Mouse (Mus musculus): Measurements from ENCODE around the gene Use1. TPM values are rescaled to one million over a fixed set of nuclear protein-coding genes. Genes with fewer than 3 reads are reported as not detected.

Use1 gene
- polyA plus RNA-seq, 1 experiment from 2014 or later, result 106 TPM

DNA sequence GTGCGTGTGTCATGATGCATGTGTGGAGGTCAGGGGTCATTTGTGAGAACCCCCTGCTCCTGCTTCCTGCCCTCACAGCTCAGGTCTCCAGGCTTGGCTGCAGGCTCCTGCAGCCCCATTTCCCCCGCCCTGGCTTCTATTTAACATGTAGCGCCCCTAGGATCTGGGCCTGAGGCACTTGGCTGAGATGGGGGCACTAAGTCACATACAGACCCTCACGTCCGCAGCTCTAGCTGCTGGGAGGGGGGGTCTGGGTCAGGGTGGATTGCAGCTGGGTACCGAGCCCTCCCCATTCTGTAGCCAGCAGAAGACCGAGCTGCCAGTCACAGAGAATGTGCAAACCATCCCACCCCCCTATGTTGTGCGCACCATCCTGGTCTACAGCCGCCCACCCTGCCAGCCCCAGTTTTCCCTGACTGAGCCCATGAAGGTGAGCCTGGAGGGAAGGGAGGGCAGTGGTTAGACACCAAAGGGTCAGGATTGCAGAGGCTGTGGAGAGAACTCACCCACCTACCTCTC lies 35.9 kb downstream of the Use1 start:
- Histone ChIP-seq H3K9ac (replicated peaks; ENCODE audit: low read depth, low read length) (no peak overlapping the region), H3K27me3 (ENCODE audit: control insufficient read depth, insufficient read depth, low read length) (no peaks in the 10 kb centered on the region), H3K27ac (ENCODE audit: low read length) (no peak overlapping the region), H3K4me3 (ENCODE audit: low read depth, low read length) (no peak overlapping the region), H3K9me3 (ENCODE audit: control insufficient read depth, low read depth, low read length) (no peaks in the 10 kb centered on the region), H3K36me3 (ENCODE audit: control insufficient read depth, insufficient read depth, low read length) (peaks cover 16% of the 10 kb centered on the region), H3K4me2 (replicated peaks; ENCODE audit: low read depth, low read length) (no peak overlapping the region), H3K4me1 (ENCODE audit: control insufficient read depth, insufficient read depth, low read length) (peaks cover 13% of the 10 kb centered on the region)
- 89% methylated on average over 9 of the region's 9 CpGs for WGBS
- ATAC-seq (ENCODE audit: insufficient number of reproducible peaks, insufficient read depth, low FRiP score, low read depth), result no peak

DNA sequence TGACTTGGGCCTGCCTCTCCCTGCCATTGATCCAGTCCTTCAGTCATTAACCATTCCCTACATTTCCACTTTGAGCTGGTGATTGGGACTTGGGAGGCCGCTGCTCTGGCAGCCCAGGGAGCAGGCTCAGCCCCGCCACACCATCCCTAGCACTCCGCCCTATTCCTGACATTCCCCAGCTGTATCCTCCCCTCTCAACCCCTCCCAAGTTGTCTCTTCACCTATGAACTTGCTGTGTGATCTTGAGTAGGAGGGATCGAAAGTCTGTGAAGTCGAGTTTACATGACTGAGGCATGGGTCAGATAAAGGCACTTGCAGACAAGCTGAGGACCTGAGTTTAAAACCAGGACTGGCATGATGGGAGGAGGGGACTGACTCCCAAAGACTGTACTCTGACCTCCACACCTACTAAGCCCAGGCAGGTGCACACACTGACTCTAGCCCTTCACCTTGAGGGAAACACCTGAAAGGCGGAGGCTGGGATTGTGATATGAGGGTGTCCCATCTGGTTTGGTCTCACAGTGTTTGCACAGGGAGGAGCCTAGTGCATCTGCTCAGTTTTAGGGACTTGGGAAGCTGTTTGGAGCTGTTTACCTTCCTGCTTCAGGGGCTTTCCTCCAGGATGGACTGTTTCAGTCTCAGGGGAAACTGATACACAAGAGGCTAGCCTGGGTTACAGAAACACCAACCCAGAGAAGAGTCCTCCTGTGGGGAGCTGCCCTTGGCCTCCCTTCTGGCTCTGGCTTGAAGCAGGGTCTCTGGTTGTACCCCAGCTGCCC lies 36.6 kb downstream of the Use1 start:
- no peak overlapping the region for H3K4me3 ChIP-seq (ENCODE audit: low read depth, low read length)
- H3K4me2 ChIP-seq (replicated peaks; ENCODE audit: low read depth, low read length), result no peak overlapping the region
- H3K9ac ChIP-seq (replicated peaks; ENCODE audit: low read depth, low read length), result no peak overlapping the region
- no peaks in the 10 kb centered on the region for H3K27me3 ChIP-seq (ENCODE audit: control insufficient read depth, insufficient read depth, low read length)
- H3K9me3 ChIP-seq (ENCODE audit: control insufficient read depth, low read depth, low read length), result no peaks in the 10 kb centered on the region
- peaks cover 22% of the 10 kb centered on the region for H3K36me3 ChIP-seq (ENCODE audit: control insufficient read depth, insufficient read depth, low read length)
- no peak overlapping the region for H3K27ac ChIP-seq (ENCODE audit: low read length)
- no peak for ATAC-seq (ENCODE audit: insufficient number of reproducible peaks, insufficient read depth, low FRiP score, low read depth)
- H3K4me1 ChIP-seq (ENCODE audit: control insufficient read depth, insufficient read depth, low read length), result peaks cover 12% of the 10 kb centered on the region; the same call in 1 of the 2 replicates
- WGBS, result 61% methylated on average over 6 of the region's 6 CpGs

DNA sequence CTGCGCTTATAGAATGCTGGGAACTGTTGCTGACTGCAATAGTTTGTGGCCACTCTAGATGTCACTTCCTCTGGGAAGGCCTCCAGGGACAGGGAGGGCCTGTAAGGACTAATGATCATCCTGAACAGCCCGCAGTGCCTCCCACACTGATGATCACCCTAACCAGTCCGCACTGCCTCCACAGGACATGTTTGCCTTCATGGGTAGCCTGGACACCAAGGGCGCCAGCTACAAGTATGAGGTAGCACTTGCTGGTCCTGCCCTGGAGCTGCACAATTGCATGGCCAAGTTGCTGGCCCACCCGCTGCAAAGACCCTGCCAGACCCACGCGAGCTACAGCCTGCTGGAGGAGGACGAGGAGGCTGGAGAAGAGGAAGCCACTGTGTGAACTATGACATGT lies 37.4 kb downstream of the Use1 start:
- WGBS, result 89% methylated on average over 8 of the region's 8 CpGs

DNA sequence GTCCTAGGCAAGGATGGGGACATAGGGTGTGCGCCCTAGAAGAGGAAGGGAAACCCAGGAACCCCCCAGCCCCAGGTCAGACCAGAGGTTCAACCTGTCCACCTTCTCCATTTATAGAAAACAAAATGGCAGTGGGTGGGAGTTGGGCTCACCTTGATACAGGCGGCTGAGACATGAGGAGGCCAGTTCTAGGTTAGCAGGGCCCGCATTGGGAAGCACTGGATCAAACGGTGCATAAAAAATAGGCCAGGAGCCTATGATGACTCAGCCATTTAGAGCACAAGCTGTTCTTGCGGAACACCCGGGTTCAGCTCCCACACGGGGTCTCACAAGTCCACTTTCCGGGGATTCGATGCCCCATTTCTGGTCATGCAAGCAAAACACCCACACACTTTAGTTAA lies 38.3 kb downstream of the Use1 start:
- Histone ChIP-seq H3K9ac (replicated peaks; ENCODE audit: low read depth, low read length) (no peak overlapping the region), H3K36me3 (ENCODE audit: control insufficient read depth, insufficient read depth, low read length) (peaks cover 21% of the 10 kb centered on the region; the same call in 1 of the 2 replicates), H3K9me3 (ENCODE audit: control insufficient read depth, low read depth, low read length) (no peaks in the 10 kb centered on the region), H3K4me1 (ENCODE audit: control insufficient read depth, insufficient read depth, low read length) (peaks cover 12% of the 10 kb centered on the region; the same call in 1 of the 2 replicates), H3K4me3 (ENCODE audit: low read depth, low read length) (peak overlapping the region; percentile 52; the same call in 1 of the 2 replicates), H3K27ac (ENCODE audit: low read length) (no peak overlapping the region), H3K4me2 (replicated peaks; ENCODE audit: low read depth, low read length) (no peak overlapping the region), H3K27me3 (ENCODE audit: control insufficient read depth, insufficient read depth, low read length) (no peaks in the 10 kb centered on the region)
- no peak for ATAC-seq (ENCODE audit: insufficient number of reproducible peaks, insufficient read depth, low FRiP score, low read depth)
- 82% methylated on average over 9 of the region's 9 CpGs for WGBS

More for the DNA sequence above, 37.4 kb downstream of the Use1 start:
- Histone ChIP-seq H3K9ac (replicated peaks; ENCODE audit: low read depth, low read length) (no peak overlapping the region), H3K27me3 (ENCODE audit: control insufficient read depth, insufficient read depth, low read length) (no peaks in the 10 kb centered on the region), H3K9me3 (ENCODE audit: control insufficient read depth, low read depth, low read length) (no peaks in the 10 kb centered on the region), H3K4me1 (ENCODE audit: control insufficient read depth, insufficient read depth, low read length) (peaks cover 12% of the 10 kb centered on the region; the same call in 1 of the 2 replicates), H3K36me3 (ENCODE audit: control insufficient read depth, insufficient read depth, low read length) (peaks cover 24% of the 10 kb centered on the region; the same call in 1 of the 2 replicates), H3K4me3 (ENCODE audit: low read depth, low read length) (no peak overlapping the region), H3K4me2 (replicated peaks; ENCODE audit: low read depth, low read length) (no peak overlapping the region), H3K27ac (ENCODE audit: low read length) (no peak overlapping the region)
- no peak for ATAC-seq (ENCODE audit: insufficient number of reproducible peaks, insufficient read depth, low FRiP score, low read depth)

DNA sequence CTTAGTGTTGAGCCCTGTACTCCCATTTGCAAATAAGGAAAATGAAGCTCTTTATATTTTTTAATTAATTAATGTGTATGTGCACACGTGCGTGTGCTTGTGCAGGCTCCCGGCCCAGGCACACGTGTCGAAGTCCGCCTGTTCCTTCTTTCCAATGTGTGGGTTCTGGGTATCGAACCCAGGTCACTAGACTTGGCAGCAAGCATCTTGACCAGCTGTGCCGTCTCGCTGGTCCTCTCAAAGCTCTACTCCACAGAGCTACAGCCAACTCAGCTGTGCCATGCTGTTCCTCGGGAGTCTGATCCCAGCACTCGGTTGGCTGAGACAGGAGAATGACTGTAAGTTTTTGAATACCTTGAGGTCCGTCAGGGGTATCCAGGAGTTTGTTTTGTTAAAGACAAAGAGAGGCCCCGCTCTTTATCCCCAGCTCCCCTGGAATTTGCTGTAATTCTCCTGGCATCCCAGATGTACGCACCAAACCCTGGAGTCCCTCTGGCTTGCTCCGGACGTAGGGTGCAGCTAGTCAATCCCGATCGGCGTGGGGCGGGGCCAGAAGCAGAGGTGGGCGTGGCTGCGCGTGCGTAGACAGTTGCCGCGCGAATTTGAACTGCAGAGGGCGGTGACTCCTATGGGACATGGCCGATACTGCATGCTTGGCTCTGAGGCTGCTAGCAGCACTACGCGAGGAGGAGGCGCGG lies 38.9 kb downstream of the Use1 start, which contains the start of gene Ankle1:
Gene Ankle1, plus strand, starts transcription at position 610 of the 698 bp plus-strand sequence.
- Histone ChIP-seq H3K4me3 (ENCODE audit: low read depth, low read length) (peak within 1 kb of the TSS; percentile 52), H3K9ac (replicated peaks; ENCODE audit: low read depth, low read length) (peak within 1 kb of the TSS; percentile 57), H3K9me3 (ENCODE audit: control insufficient read depth, low read depth, low read length) (no peaks in the 10 kb centered on the region), H3K27me3 (ENCODE audit: control insufficient read depth, insufficient read depth, low read length) (no peaks in the 10 kb centered on the region), H3K4me1 (ENCODE audit: control insufficient read depth, insufficient read depth, low read length) (peaks cover 12% of the 10 kb centered on the region; the same call in 1 of the 2 replicates), H3K27ac (ENCODE audit: low read length) (peak within 1 kb of the TSS; percentile 44; the same call in 1 of the 2 replicates), H3K36me3 (ENCODE audit: control insufficient read depth, insufficient read depth, low read length) (peaks cover 21% of the 10 kb centered on the region; the same call in 1 of the 2 replicates), H3K4me2 (replicated peaks; ENCODE audit: low read depth, low read length) (peak within 1 kb of the TSS; percentile 95)
- 16% methylated on average over 33 of the region's 33 CpGs for WGBS
- peak; percentile 90 for ATAC-seq (ENCODE audit: insufficient number of reproducible peaks, insufficient read depth, low FRiP score, low read depth)

DNA sequence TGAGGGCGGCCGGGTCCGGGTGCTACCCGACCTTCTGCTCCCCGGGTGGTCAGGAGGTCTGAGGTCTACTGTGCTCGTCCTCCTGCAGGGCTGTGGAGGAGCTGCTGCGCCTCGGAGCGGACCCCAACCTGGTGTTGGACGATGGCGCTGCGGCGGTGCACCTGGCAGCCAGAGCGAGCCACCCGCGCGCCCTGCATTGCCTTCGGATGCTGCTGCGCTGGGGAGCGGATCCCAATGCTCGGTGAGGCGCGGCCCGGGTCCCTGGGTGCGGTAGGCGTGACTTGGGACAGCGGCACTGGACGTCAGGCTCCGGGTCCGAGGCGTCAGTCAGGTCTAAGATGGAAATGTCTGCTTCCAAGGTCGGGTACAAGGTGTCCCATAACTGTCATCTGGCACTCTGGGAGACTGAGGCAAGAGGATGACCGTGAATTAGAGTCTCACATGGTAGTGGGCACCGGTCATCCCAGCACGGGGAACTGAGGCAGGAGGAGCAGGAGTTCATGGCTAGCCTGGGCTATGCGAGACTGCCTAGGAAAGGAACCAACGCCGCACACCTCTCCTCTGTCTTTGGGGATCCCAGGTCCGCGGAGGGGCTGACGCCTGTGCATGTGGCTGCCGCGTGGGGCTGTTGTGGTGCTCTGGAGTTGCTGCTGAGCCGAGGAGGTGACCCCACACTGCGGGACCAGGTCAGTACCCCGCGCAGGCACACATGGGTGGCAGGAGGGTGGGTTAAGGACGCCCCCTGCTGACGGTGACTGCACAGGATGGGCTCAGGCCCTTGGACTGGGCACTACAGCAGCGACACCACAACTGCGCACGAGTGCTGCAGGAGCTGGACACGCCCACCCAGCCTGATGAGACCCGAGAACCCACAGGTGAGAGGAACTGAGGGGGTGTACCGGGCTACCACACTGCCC lies 39.7 kb downstream of the Use1 start:
- WGBS, result under 1% methylated on average over 55 of the region's 55 CpGs
- Histone ChIP-seq H3K4me3 (ENCODE audit: low read depth, low read length) (peak overlapping the region; percentile 52), H3K36me3 (ENCODE audit: control insufficient read depth, insufficient read depth, low read length) (peaks cover 21% of the 10 kb centered on the region; the same call in 1 of the 2 replicates), H3K4me1 (ENCODE audit: control insufficient read depth, insufficient read depth, low read length) (peaks cover 12% of the 10 kb centered on the region; the same call in 1 of the 2 replicates), H3K27ac (ENCODE audit: low read length) (no peak overlapping the region; the same call in 1 of the 2 replicates), H3K9ac (replicated peaks; ENCODE audit: low read depth, low read length) (peak overlapping the region; percentile 57), H3K9me3 (ENCODE audit: control insufficient read depth, low read depth, low read length) (no peaks in the 10 kb centered on the region), H3K4me2 (replicated peaks; ENCODE audit: low read depth, low read length) (peak overlapping the region; percentile 95), H3K27me3 (ENCODE audit: control insufficient read depth, insufficient read depth, low read length) (no peaks in the 10 kb centered on the region)
- ATAC-seq (ENCODE audit: insufficient number of reproducible peaks, insufficient read depth, low FRiP score, low read depth), result peak; percentile 80

DNA sequence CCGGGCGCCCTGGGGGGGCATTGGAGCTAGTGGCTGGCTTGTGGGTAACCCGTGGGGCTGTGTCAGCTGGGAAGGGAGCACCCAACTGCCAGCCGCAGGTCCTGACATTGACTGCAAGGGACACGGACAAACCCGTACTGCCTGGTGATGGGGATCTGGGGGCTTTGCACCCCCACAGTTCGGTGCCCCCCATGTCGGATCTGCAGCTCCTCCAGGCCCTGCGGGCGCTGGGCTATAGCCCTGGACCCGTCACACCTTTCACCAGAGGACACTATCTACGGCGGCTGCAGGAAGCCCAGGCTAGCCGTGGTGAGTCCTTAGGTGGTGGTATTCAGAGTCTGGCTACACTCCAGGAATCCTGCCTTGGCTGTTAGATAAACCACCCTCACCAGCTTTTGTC lies 40.8 kb downstream of the Use1 start:
- peaks cover 21% of the 10 kb centered on the region; the same call in 1 of the 2 replicates for H3K36me3 ChIP-seq (ENCODE audit: control insufficient read depth, insufficient read depth, low read length)
- no peak overlapping the region for H3K9ac ChIP-seq (replicated peaks; ENCODE audit: low read depth, low read length)
- H3K4me2 ChIP-seq (replicated peaks; ENCODE audit: low read depth, low read length), result peak overlapping the region; percentile 95; the same call in 1 of the 2 replicates
- H3K27ac ChIP-seq (ENCODE audit: low read length), result no peak overlapping the region
- no peaks in the 10 kb centered on the region for H3K27me3 ChIP-seq (ENCODE audit: control insufficient read depth, insufficient read depth, low read length)
- H3K4me3 ChIP-seq (ENCODE audit: low read depth, low read length), result no peak overlapping the region
- ATAC-seq (ENCODE audit: insufficient number of reproducible peaks, insufficient read depth, low FRiP score, low read depth), result no peak
- WGBS, result 95% methylated on average over 14 of the region's 14 CpGs
- H3K9me3 ChIP-seq (ENCODE audit: control insufficient read depth, low read depth, low read length), result no peaks in the 10 kb centered on the region
- H3K4me1 ChIP-seq (ENCODE audit: control insufficient read depth, insufficient read depth, low read length), result peaks cover 12% of the 10 kb centered on the region; the same call in 1 of the 2 replicates

Measured in stomach, embryonic 14.5 days (tissue).